Mouse (Mus musculus) embryonic fibroblast, embryonic 13.5 days (primary cell): ENCODE results near the gene Iqsec3. TPM values are rescaled to one million over a fixed set of nuclear protein-coding genes. Genes with fewer than 3 reads are reported as not detected.

Experiments
- H3K27ac ChIP-seq: 2 replicates; pipeline ENCODE4 v1.5.1; 2012; ENCODE audit warnings: low read length, control low read depth, inconsistent platforms; ENCODE audit not compliant: insufficient read depth
- H3K4me1 ChIP-seq: 2 replicates; pipeline ENCODE4 v1.6.1; 2011; ENCODE audit warnings: low read length; ENCODE audit not compliant: control insufficient read depth, insufficient read depth
- H3K4me3 ChIP-seq: 2 replicates; pipeline ENCODE4 v1.5.1; 2011; ENCODE audit warnings: mild to moderate bottlenecking, control low read depth, low read length; ENCODE audit not compliant: insufficient read depth
- CTCF ChIP-seq: IDR thresholded peaks from 2 replicates; pipeline ENCODE4 v1.5.1; 2011; ENCODE audit warnings: mild to moderate bottlenecking, control low read depth, low read length, moderate library complexity, borderline replicate concordance; ENCODE audit not compliant: insufficient read depth
- POLR2A ChIP-seq: IDR thresholded peaks from 2 replicates; pipeline ENCODE4 v1.6.1; 2011; ENCODE audit warnings: low read depth, mild to moderate bottlenecking, control low read depth, low read length, moderate library complexity
- polyA plus RNA-seq: library from polyadenylated mRNA; stranded (reverse); fragments of >200 nt; gene quantifications from 2 replicates; pipeline ENCODE4 v1.2.4, GENCODE M21; 2011; ENCODE audit warnings: low read depth; ENCODE audit not compliant: missing spikeins, insufficient read length

Gene Iqsec3
- polyA plus RNA-seq, 1 experiment = not detected

DNA sequence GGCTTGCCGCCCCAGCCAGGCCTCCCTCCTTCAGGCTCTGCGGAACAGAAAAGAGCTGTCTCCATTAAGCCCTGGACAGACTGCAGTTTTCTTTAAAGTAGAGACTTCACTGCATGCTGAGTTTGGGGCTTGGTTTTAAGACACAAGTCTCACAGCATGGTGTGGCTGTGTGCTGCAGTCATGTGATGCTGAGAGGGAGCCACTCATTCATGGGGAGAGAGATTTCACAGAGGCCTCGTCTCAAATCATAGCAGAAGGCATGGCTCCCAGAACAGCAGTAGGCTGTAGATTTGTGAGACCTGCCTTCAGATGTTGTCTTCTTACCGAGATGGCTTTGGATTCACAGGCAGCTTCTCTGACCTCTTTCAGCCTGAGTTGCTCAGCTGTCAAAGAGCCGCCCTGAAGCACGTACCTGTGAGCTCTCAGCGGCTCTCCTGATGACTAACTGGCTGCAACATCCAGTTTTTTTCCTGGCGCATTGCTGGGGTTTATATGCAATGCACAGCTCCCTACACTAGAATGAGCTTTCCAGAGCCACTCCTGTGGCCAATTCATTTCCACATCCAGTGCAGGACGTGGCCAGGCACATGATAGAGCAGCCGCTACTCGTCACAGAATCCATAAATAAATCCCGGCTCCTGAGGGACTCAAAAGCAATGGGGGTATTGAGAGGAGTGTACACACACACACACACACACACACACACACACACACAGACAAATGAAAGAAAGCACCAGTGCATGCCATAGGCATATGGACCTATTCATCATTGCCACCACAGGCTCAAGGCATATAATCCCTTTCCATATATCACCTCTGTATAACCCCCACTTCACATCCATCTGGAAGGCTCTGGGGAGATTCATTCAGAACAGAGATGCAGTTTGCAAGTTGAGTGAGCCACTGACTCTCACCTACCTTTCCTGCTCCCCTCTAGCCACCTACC lies 18.7 kb downstream of the Iqsec3 start:
- Histone ChIP-seq H3K4me1 (no peaks in the 10 kb centered on the region), H3K27ac (no peak overlapping the region), H3K4me3 (no peak overlapping the region)
- TF ChIP-seq CTCF (no peak), POLR2A (no peak)

- Histone ChIP-seq H3K27ac (no peak overlapping the region), H3K4me1 (no peaks in the 10 kb centered on the region), H3K4me3 (no peak overlapping the region)
- TF ChIP-seq POLR2A = no peak
- no peak for TF ChIP-seq CTCF
Observed at GRCm38 (mm10) chr6:121453776-121454175, 19.7 kb downstream of the Iqsec3 start.

DNA sequence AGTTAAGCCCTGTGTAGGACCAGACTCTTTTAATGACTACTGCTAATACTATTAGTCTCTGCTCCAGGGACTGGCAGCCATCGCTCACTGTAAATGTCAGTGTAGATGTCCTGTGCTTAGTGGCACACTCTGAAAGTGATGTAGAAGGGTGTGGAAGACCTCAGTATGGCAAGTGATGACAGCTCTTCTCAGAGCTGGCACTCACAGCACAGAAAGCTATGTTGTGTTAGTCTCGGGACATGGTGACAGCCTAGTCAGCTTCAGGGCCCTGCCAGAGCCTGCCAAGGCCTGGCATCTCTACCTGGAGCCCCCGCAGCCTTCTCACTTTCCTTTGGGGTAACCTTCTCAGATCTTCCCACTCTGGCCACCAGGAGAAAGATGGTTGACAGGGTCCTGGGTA lies 21.8 kb downstream of the Iqsec3 start:
- TF ChIP-seq CTCF (no peak), POLR2A (no peak)
- no peak overlapping the region for H3K27ac ChIP-seq
- H3K4me1 ChIP-seq = no peaks in the 10 kb centered on the region
- no peak overlapping the region for H3K4me3 ChIP-seq

- no peaks in the 10 kb centered on the region for H3K4me1 ChIP-seq
Observed at GRCm38 (mm10) chr6:121440696-121441220, 32.7 kb downstream of the Iqsec3 start.

GRCm38 (mm10) chr6:121424830-121425229 lies 48.6 kb downstream of the Iqsec3 start:
- TF ChIP-seq POLR2A (no peak), CTCF (no peak)
- H3K4me1 ChIP-seq = no peaks in the 10 kb centered on the region
- no peak overlapping the region for H3K4me3 ChIP-seq
- no peak overlapping the region for H3K27ac ChIP-seq

More at GRCm38 (mm10) chr6:121440696-121441220, 32.7 kb downstream of the Iqsec3 start:
- Histone ChIP-seq H3K4me3 (no peak overlapping the region), H3K27ac (no peak overlapping the region)
- TF ChIP-seq CTCF = no peak
- no peak for TF ChIP-seq POLR2A

DNA sequence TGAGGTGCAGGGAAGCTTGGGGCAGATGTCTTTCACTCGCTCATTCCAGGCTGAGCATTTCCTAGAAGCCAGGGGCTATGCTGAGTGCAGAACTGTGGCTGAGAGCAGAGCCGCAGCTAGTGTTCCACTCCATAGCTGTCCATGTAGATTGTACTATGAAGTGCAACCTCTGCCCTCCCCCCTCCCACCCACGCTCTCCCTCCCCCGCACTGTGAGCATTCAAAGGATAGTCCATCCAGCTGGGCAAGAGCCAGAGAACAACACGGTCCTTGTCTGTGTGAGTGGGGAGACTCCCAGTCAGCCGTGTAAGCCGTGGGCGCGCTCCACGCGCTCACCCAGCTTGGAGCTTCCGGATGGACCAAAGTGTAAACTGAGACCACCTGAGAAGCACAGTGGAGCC lies 49.1 kb downstream of the Iqsec3 start:
- Histone ChIP-seq H3K4me1 (no peaks in the 10 kb centered on the region), H3K27ac (no peak overlapping the region)
- no peak for TF ChIP-seq CTCF
- TF ChIP-seq POLR2A = no peak

GRCm38 (mm10) chr6:121412558-121413297 lies 60.8 kb downstream of the Iqsec3 start:
- Histone ChIP-seq H3K4me3 (no peak overlapping the region), H3K27ac (no peak overlapping the region), H3K4me1 (no peaks in the 10 kb centered on the region)
- TF ChIP-seq POLR2A (no peak), CTCF (no peak)

More for the DNA sequence above, 49.1 kb downstream of the Iqsec3 start:
- H3K4me3 ChIP-seq = no peak overlapping the region

DNA sequence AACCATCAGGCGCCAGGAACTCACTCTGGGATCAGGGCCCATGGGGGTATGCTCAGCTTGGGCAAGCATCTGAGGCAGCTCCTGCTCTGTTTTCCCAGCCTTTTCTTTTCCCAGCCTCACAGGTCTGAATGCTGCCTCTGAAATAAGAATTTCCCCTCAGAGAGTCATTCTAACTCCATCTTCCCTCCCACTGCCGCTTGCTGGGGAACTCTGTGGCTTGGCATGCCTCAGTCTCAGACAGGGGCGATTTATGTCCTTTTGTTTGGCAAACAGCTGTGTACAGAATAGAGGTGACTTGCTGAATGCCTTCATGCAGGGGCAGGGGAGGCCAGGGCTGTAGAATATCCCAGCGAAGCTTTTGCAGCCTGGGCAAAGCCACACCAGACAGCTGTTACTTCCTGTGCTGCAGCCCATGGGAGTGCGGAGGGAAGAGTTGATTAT lies 65.9 kb downstream of the Iqsec3 start:
- TF ChIP-seq POLR2A (no peak), CTCF (no peak)
- no peaks in the 10 kb centered on the region for H3K4me1 ChIP-seq
- H3K27ac ChIP-seq = no peak overlapping the region
- H3K4me3 ChIP-seq = no peak overlapping the region

DNA sequence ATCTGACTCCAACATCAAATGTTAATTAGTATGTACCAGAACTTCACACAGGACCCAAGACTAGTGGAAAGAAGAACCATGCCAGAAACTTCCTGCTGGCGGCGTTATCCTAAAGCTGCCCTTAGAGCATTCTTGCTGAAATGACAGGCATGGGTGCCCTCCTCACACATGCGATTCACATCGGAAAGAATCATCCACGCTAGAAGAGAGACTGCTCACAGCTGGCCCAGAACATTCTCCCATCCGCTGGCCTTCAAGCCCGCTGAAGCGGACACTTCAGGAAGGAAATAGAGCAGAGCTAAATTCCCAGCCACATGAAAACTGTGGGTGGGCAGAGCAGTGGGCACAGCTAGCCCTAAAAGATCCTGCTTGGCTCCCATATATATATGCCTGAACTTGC lies 68.2 kb downstream of the Iqsec3 start:
- Histone ChIP-seq H3K4me3 (no peak overlapping the region), H3K4me1 (no peaks in the 10 kb centered on the region), H3K27ac (no peak overlapping the region)
- TF ChIP-seq POLR2A (no peak), CTCF (no peak)
